Mouse (Mus musculus) cerebellum, postnatal 25 days (tissue): Measurements from ENCODE around the gene C330021F23Rik.

Source experiments
- DNase-seq, 2 experiments: peaks; one replicate each; pipeline ENCODE4 v3.0.0; 2021; ENCODE audit warnings: mixed read lengths in 2 of 2

Gene C330021F23Rik

DNA sequence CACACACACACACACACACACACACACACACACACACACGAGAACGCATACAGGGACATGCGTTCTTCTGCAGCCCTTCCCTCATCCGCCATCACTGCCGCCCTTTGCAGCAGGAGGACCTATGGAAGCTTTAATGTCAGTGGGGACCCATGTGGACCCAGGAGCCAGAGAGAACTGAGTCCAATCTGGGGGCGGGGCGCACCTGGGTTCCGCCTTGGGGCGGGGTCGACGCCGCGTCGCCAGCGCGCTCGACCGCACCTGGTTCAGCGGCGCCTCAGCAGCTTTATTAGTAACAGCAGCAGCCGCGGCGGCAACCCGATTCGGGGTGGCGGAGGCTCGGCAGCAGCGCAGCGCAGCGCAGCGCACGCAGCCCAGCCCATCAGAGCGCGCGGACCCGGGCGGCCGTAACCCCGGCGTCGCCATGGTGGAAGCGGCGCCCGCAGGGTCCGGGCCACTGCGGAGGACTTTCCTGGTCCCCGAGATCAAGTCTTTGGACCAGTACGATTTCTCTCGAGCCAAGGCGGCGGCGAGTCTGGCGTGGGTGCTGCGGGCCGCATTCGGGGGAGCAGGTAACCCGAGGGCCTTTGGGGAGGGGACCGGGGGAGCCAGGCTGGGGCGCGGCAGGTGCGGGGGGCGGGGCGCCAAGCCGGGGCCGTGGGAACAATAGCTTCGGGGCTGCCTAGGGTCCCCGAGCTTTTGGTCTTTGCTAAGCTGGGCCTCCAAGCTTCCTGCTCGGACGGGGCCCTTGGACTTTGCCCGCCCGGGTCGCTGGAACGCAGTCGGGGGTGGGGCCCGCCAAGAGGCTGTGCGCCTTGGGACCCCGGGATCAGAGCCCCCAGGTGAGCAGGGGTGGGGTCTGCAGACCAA is 19.8 kb downstream of the C330021F23Rik start:
- DNase-seq = peak; percentile 81 to 87

- peak; percentile 32 to 43 for DNase-seq
Measured at GRCm38 (mm10) chr8:3588258-3588633, 20.5 kb downstream of the C330021F23Rik start.

DNA sequence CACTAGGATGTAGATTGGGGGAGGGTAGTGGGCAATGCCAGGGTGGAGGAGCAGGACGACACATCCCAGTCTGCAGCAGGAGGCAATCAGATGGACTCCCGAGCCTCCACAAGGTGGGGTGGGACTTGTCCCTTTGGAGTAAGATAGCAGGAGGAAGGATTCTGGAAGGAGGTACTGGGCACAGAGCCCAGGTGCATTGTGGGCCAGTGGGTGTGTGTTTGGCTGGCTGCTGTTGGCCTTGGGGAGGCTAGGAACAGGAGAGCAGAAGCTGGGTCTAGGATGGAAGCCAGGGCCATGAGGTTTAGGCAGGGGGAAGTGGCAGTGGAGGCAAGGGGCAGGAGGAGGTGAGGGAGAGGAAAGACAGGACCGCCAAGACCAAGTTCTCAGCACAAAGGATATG is 25.7 kb downstream of the C330021F23Rik start:
- DNase-seq = peak; percentile 50 to 66

DNA sequence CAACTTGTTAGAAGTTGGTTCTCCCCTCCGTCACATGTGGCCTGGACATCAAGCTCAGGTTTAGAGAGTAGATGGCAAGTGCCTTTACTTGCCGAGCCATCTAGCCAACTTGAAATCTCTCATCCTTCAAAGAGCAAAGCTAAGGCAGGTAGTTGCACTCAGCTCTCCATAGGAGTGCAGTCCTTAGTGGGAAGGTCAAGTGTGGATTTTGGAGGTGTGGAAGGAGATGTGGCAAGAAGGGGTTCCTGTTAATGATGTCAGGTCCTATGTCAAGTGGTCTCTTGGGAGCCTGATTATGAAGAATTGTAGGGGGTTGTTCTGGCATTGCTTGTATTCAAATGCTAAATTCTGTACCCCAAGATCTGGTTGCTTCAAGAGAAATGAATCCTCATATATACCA is 26.7 kb downstream of the C330021F23Rik start:
- DNase-seq = no peak

GRCm38 (mm10) chr8:3598054-3598453 is 30.3 kb downstream of the C330021F23Rik start:
- no peak for DNase-seq

DNA sequence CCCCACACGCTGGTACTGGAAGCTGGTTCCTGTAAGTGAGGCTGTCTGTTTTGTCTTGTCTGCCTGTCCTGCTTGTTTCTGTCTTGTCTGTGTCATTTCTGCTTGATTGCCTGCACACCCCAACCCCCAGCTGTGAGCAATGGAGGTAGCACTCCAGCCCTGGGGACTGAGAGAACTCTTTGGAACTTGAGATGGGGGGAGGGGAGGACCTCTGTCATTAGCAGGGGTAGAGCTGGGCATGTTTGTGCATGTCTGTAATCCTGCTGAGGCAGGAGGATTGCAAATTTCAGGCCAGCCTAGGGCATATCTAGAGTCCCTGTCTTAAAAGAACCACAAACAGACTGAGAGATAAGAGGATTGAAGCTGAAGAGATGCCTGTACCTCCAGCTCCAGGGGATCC is 31.4 kb downstream of the C330021F23Rik start:
- DNase-seq = no peak

- no peak for DNase-seq
Measured at GRCm38 (mm10) chr8:3600401-3600800, 32.6 kb downstream of the C330021F23Rik start.

DNA sequence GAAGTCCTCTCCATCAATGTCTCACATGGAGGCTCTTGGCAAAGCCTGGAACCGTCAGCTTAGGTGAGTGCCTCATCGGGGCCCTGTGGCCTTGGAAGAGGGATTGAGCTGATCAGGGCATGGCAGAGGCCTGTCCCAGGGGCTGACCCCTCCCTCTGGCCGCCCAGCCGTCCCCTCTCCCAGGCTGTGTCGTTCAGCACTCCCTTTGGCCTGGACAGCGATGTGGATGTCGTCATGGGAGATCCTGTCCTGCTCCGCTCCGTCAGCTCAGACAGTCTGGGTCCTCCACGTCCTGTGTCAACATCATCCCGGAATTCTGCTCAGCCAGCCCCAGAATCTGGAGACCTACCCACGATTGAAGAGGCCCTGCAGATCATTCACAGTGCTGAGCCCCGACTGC is 35.6 kb downstream of the C330021F23Rik start:
- DNase-seq = no peak

DNA sequence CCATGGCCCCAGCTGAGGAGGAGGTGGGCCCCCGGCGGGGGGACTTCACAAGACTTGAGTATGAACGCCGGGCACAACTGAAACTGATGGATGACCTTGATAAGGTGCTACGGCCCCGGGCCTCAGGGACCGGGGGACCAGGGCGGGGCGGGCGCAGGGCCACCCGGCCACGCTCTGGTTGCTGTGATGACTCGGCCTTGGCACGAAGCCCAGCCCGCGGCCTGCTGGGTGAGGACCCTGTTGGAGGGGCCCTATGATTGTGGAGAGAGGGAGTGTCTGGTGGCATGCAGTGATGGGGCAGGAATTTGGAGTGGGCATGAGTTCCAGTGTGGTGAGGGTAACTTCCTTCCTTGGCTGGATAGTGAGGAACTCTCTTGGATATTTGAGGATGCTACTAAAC is 38.8 kb downstream of the C330021F23Rik start:
- DNase-seq = peak in 1 of 2 experiments; percentile 46

GRCm38 (mm10) chr8:3607822-3608221 is 40.0 kb downstream of the C330021F23Rik start:
- DNase-seq = no peak

DNA sequence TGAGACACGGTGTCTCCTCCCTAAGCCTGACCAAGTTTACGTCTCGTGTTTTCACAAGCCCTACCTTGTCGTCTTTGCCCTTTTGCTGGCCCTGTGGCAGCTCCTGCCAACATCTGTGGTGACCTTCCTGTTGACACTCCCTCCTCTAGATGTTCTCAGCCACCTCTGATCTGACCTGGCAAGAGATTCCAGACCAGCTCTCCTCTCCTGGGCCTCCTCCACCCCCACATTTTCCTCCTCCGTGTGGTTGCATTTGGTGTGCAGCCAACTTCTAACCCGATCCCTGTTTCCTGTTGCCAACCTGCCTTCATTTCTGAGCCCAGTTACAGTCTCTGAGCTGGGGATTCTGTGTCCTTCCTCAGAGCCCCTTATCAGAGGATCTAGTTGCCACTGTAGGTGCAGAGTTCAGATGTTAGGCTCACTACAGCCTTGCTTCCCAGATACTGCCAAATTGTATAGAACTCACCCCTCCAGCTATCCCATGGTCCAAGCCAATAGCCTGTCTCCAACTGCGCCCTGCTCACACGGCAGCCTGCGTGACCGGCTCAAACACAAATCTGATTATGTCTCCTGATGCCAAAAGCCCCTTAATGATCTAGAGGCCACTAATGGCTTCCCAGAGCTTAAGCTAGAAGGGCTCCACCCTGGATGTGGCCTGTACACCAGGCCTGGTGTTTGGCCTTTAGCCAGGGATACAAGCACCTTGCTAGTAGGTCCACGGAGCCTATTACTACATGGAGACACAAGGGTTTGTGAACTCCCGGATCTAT is 41.4 kb downstream of the C330021F23Rik start:
- DNase-seq = no peak

GRCm38 (mm10) chr8:3609816-3610150 is 42.0 kb downstream of the C330021F23Rik start:
- DNase-seq = no peak

DNA sequence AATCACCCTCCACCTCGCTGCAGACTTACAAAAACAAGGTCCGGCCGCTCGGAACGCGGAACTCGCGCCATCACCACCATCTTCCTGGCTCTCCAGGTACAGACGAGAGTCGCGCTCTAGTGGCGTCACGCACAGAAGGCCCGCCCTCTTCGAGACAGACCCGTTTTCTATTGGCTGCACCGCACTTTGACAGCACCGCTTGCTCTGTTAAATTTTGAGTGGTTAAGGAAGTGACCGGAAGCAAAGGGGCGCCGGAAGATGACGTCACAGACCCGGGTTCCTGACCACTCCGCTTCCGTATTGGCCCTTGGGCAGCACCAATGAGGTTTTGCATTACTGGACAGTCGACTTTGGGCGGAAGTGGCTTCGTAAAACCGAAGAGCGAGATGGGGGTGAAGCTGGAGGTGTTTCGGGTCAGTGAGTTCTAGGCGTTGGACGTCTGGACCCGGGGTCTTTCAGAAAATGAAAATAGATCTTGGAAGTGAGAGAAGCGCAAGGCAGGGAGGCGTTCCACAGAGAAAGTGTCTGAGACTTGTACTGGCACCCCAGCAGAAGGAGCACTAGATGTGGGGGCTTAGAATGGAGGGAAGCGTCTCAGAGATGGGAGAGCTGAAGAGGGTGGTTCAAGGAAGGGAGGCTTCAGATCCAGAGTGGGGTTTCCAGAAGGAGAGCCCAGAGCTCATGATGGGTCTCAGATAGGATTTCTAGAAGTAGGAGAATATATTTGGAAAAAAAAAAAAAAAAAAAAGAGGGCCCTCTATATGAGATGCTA is 53.6 kb downstream of the C330021F23Rik start, which contains the start of the genes Xab2 and Pet100:
Gene Xab2 (minus strand): TSS at position 118 of the 772 bp plus-strand sequence.
Gene Pet100 (plus strand): TSS at position 350 of the 772 bp plus-strand sequence.
- peak; percentile 99 for DNase-seq

GRCm38 (mm10) chr8:3622119-3622518 is 54.3 kb downstream of the C330021F23Rik start:
- no peak for DNase-seq

GRCm38 (mm10) chr8:3625445-3625844 is 57.7 kb downstream of the C330021F23Rik start, which contains the start of gene Pcp2:
Gene Pcp2, minus strand, starts transcription at chr8:3625545.
- no peak for DNase-seq

- DNase-seq = no peak
Measured at GRCm38 (mm10) chr8:3626971-3627370, 59.2 kb downstream of the C330021F23Rik start.

DNA sequence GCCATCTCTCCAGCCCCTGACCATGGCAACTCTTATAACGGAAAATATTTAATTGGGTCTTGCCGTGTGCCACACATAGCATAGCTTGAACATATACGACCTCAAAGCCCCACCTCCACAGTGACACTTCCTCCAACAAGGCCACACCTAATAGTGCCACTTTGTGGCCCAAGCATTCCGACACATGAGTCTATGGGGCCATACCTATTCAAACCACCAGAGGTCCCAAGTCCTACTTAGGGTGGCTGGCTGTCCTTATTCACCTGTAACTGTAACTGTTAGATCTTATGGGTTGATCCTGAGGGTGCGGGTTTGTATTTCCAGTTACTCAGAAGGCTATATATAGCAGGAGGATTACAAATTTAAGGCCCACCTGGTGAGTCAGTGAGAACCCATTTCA is 60.2 kb downstream of the C330021F23Rik start:
- DNase-seq = peak in 1 of 2 experiments; percentile 65

- DNase-seq = peak; percentile 82 to 90
Measured at GRCm38 (mm10) chr8:3630647-3631477, 63.1 kb downstream of the C330021F23Rik start, which contains the start of gene Stxbp2. Gene Stxbp2, plus strand, starts transcription at chr8:3630955.

DNA sequence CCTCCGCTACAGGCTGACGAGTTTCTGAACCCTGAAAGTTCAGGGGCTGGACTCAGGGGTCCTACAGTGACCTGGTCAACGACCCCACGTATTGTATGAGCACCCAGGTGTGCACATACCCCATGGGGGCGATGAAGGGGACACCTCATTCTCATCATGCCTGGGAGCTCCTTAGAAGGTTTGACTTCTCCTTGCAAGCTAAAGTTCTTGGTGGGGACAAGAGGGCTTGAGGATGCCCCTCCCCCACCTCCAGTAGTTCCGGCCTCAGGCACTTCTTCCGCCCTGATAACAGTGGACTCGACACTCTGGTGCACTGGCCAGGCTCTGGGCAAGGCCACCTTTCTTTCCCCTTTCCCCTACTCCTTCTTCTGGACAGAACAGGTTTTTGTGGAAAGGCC is 63.7 kb downstream of the C330021F23Rik start:
- DNase-seq = no peak
